Mouse (Mus musculus) olfactory bulb, adult 2 months (tissue): ENCODE measurements at regions not wholly inside any gene's neighbourhood (a gene's known extent, or its start where the extent isn't known, plus 50 kb on each side); places are given as distances from the start of the nearest gene placed in this dataset.

Experiments used
- CTCF ChIP-seq: fragments of 200-500 bp; IDR thresholded peaks from 2 replicates; pipeline ENCODE4 v1.5.1; 2012; ENCODE audit warnings: low read depth, mild to moderate bottlenecking, low read length, moderate library complexity; ENCODE audit not compliant: insufficient read depth
- POLR2A ChIP-seq: fragments of 200-500 bp; IDR thresholded peaks from 2 replicates; pipeline ENCODE4 v1.6.1; 2012; ENCODE audit warnings: mild to moderate bottlenecking, low read depth, low read length, moderate library complexity; ENCODE audit not compliant: insufficient read depth

- no peak for TF ChIP-seq CTCF
- no peak for TF ChIP-seq POLR2A
Measured at GRCm38 (mm10) chr13:44067244-44067643, 282.7 kb downstream of the Cd83 start.
